In the genomic region with DNA sequence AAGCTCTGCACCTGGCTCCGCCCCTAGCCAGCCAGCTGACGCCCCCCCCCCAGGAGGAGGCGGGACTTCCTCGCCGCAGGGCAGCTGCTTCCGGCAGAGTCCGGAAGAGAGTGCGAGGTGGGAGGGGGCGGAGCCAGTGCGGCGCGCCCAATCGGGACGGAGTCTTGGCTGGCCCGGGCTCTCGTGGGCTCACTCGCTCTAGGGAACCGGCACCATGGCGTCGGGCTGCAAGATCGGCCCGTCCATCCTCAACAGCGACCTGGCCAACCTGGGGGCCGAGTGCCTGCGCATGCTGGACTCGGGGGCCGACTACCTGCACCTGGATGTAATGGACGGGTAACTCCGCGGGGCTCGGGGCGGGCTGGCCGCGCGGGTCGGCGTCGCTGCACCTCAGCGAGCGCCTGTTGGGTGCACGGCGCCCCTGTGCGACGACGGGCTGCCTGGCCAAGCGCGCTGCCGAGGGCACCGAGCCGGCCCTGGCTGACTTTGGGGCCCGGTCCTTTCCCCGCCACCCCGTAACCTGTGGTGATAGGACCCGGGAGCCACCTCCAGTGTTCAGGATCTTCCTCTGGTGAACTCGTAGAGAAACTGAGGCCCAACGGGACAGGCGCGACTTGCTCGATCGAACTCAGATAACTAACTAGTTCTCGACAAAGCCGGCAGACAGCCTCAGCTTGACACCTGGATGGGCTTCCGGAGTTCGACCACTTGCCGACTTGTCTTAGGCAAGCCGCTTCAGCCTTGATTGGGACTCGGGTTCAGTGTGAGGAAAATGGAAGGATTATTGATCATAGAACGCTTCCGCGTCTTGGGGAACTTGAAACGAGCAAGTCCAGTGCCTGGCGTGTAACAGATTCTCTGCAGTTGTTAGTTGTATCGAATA, we compare ENCODE assay signal across 8 mouse cellular contexts. TPM values are rescaled to one million over a fixed set of nuclear protein-coding genes. Genes with fewer than 3 reads are reported as not detected.
DNase-seq lines count a peak whose midpoint lies in the region; ATAC-seq and TF ChIP-seq lines count a peak whose summit lies in the region.

A gene (plus strand): TSS at position 139 of the 883 bp plus-strand sequence.

- peak within 1 kb of the TSS; percentile 80 for H3K27ac ChIP-seq in bone marrow macrophage, adult 2 months (ENCODE audit: insufficient read depth, low read depth, low read length)
- H3K27ac ChIP-seq in embryonic fibroblast, embryonic 13.5 days (ENCODE audit: insufficient read depth, low read length), result peak within 1 kb of the TSS; percentile 10; the same call in 1 of the 2 replicates
- peak within 1 kb of the TSS; percentile 90 for H3K27ac ChIP-seq in heart, embryonic 10.5 days
- H3K27ac ChIP-seq in kidney, embryonic 15.5 days, result peak within 1 kb of the TSS; percentile 88

- peak within 1 kb of the TSS; percentile 84 for H3K9ac ChIP-seq in kidney, embryonic 15.5 days

- peak within 1 kb of the TSS; percentile 84 for H3K4me3 ChIP-seq in bone marrow macrophage, adult 2 months (ENCODE audit: insufficient read depth, low read length)
- peak within 1 kb of the TSS; percentile 92 for H3K4me3 ChIP-seq in embryonic fibroblast, embryonic 13.5 days (ENCODE audit: insufficient read depth, low read length)
- H3K4me3 ChIP-seq in heart, embryonic 10.5 days, result peak within 1 kb of the TSS; percentile 88
- H3K4me3 ChIP-seq in kidney, embryonic 15.5 days (replicated peaks), result peak within 1 kb of the TSS; percentile 90

- no peaks in the 10 kb centered on the region for H3K9me3 ChIP-seq in heart, embryonic 10.5 days
- no peaks in the 10 kb centered on the region for H3K9me3 ChIP-seq in kidney, embryonic 15.5 days (replicated peaks)

- no peak for TF ChIP-seq POLR2A in bone marrow macrophage, adult 2 months (IDR thresholded peaks at IDR 0.05; ENCODE audit: borderline replicate concordance, low read depth, low read length)
- TF ChIP-seq POLR2A in embryonic fibroblast, embryonic 13.5 days (IDR thresholded peaks at IDR 0.05; ENCODE audit: low read depth, low read length), result peak; percentile 95

- peak; percentile 100 for ATAC-seq in kidney, embryonic 15.5 days (replicated peaks; ENCODE audit: low FRiP score)
- peak; percentile 96 for ATAC-seq in monocyte, adult 5-6 weeks (replicated peaks; ENCODE audit: insufficient number of reproducible peaks, low FRiP score, low TSS enrichment, poor library complexity, severe bottlenecking)

- H3K27me3 ChIP-seq in heart, embryonic 10.5 days (ENCODE audit: insufficient read depth, poor library complexity, severe bottlenecking), result no peaks in the 10 kb centered on the region
- H3K27me3 ChIP-seq in kidney, embryonic 15.5 days, result 0 out of 2 replicates have a peak, but pooled peaks cover 3% of the 10 kb centered on the region

- H3K4me2 ChIP-seq in kidney, embryonic 15.5 days, result peak within 1 kb of the TSS; percentile 65

- no peak for TF ChIP-seq CTCF in bone marrow macrophage, adult 2 months (IDR thresholded peaks at IDR 0.05; ENCODE audit: low read depth, low read length)
- TF ChIP-seq CTCF in embryonic fibroblast, embryonic 13.5 days (IDR thresholded peaks at IDR 0.05; ENCODE audit: borderline replicate concordance, insufficient read depth, low read length), result no peak

- no peaks in the 10 kb centered on the region for H3K36me3 ChIP-seq in heart, embryonic 10.5 days
- H3K36me3 ChIP-seq in kidney, embryonic 15.5 days, result no peaks in the 10 kb centered on the region

- DNase-seq in A20 (ENCODE audit: low read depth, low spot score), result peak; percentile 96
- DNase-seq in heart, embryonic 10.5 days (ENCODE audit: low spot score), result peak; percentile 96
- peak; percentile 96 for DNase-seq in liver
- peak; percentile 92 to 95 for DNase-seq in spleen, postnatal 4 days (ENCODE audit: low spot score in 2 of 2)

- under 1% methylated on average over 73 of the region's 73 CpGs for WGBS in heart, embryonic 10.5 days
- under 1% methylated on average over 73 of the region's 73 CpGs for WGBS in kidney, embryonic 15.5 days

- H3K4me1 ChIP-seq in bone marrow macrophage, adult 2 months (ENCODE audit: control insufficient read depth, insufficient read depth, low read length), result peaks cover 15% of the 10 kb centered on the region
- H3K4me1 ChIP-seq in embryonic fibroblast, embryonic 13.5 days (ENCODE audit: control insufficient read depth, insufficient read depth, low read length), result peaks cover 4% of the 10 kb centered on the region; the same call in 1 of the 2 replicates
- H3K4me1 ChIP-seq in heart, embryonic 10.5 days, result peaks cover 18% of the 10 kb centered on the region
- H3K4me1 ChIP-seq in kidney, embryonic 15.5 days, result peaks cover 15% of the 10 kb centered on the region

RNA-seq across cellular contexts. Expression of the gene that starts here (rescaled TPM):
- 26.5 and 31.8 TPM in 2 replicates for polyA plus RNA-seq in bone marrow macrophage, adult 2 months (2012; ENCODE audit: insufficient read depth, insufficient read length, missing spikeins)
- 58.3 and 62.8 TPM in 2 replicates for polyA plus RNA-seq in embryonic fibroblast, embryonic 13.5 days (2011; ENCODE audit: insufficient read length, low read depth, missing spikeins)
- 38.1 and 42.0 TPM in 2 replicates for polyA plus RNA-seq in heart, embryonic 10.5 days (2016; fragmentation: Nextera tagmentation; extraction: Ambion mirVana)
- polyA plus RNA-seq in kidney, embryonic 15.5 days (2015; fragmentation: Nextera tagmentation; extraction: Ambion mirVana), result 45.5 and 51.1 TPM in 2 replicates
- total RNA-seq in monocyte, adult 5-6 weeks (2017), result 39.6 to 60.5 TPM (median 46.8 TPM) in 3 replicates

Comparison
In these comparisons a context has a peak if more than half of its experiments do, and no peak if none do; other contexts are left out.
1. Peak in every context shown above with its lines: DNase-seq, ATAC-seq, H3K4me3 ChIP-seq and H3K27ac ChIP-seq.
2. H3K27ac ChIP-seq: peak in every context shown above with its lines; median percentile 90 in heart, embryonic 10.5 days; 88 in kidney, embryonic 15.5 days; 80 in bone marrow macrophage, adult 2 months; 10 in embryonic fibroblast, embryonic 13.5 days.